Mouse (Mus musculus) adrenal gland, postnatal 25 days (tissue): ENCODE measurements around the gene Usp46. TPM values are rescaled to one million over a fixed set of nuclear protein-coding genes. Genes with fewer than 3 reads are reported as not detected.
A peak's percentile ranks its signal among the peaks of the same experiment; 100 is the strongest.
"Not testable (repeated sequence)": the region's sequence is repeated elsewhere in the genome, so short reads cannot be mapped to it uniquely, and the experiment has no call there.

Experiments used
- DNase-seq: peaks from one replicate; pipeline ENCODE4 v3.0.0; 2021; ENCODE audit warnings: mixed read lengths
- long read RNA-seq: library from polyadenylated mRNA; stranded (forward); transcript quantifications from one replicate; pipeline ENCODE4 v2.0.0, GENCODE M21; 2021
- total RNA-seq: library from RNA; stranded (reverse); gene quantifications from 2 replicates; pipeline ENCODE4 v1.2.3, GENCODE M21; 2021

Gene Usp46
- 27.0 and 38.1 TPM in 2 replicates for total RNA-seq
- long read RNA-seq, full-length matches to known transcripts, result 12 of 17 reads
- long read RNA-seq, partial matches to known transcripts, result 1 of 17 reads
- long read RNA-seq, other reads (novel, unspliced or antisense), result 4 of 17 reads

GRCm38 (mm10) chr5:74067831-74068713, at the start of gene Usp46:
Usp46 (minus strand) TSS chr5:74068431.
- DNase-seq, result peak; percentile 94

GRCm38 (mm10) chr5:74113961-74114689, 45.9 kb upstream of the Usp46 start:
- no peak for DNase-seq

GRCm38 (mm10) chr5:74105445-74105844, 37.2 kb upstream of the Usp46 start:
- no peak for DNase-seq

DNA sequence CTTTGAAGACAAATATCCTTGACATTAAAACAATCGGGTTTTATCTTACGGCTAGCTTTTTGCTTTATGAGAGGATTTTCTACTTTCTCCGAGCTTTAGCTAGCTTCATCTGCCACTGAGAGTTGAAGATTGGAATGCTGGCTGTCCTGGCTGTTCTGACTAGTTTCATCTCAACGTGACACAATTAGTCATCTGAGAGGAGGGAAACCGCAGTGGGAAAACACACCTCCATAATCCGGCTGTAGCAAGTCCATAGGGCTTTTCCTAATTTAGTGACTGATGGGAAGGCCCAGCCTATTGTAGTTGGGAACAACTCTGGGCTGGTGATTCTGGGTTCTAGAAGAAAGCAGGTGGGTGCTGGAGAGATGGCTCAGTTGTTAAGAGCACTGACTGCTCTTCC, 33.5 kb upstream of the Usp46 start:
- no peak for DNase-seq

DNA sequence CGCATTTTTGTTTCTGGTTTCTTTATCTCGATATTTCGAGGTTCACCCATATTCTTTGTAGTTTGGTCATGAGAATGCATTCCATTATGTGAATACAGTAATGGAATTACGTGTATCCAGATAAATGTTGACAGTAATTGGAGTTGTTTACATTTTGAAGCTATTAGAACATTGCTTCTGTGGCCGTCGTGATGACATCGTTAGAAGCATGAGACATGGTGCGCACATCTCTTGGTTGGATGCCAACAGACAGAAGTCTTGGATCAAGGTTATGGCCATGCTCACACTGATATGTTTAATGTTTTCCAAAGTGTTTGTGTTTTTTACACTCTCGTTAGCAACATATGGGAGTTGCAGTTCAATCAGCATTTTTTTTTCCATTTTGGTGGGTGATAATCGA, 30.8 kb upstream of the Usp46 start:
- DNase-seq, result no peak

DNA sequence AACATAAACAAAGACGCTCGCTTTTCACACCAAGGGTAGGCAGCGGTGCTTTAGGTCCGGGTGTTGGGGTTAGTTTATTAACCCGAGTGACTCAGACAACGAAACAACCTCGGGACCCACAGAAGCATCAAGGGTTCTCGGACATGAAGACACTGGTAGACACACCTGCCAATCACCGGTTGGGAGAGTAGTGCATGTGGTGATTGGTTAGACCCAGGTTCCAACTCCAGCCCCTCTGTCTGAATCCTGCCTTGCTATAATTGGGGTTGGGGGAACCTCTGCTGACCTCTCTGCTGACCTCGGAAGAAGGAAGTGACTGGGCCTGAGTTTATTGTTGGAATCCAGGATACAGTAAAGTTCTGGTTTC, 29.6 kb upstream of the Usp46 start:
- no peak for DNase-seq

DNA sequence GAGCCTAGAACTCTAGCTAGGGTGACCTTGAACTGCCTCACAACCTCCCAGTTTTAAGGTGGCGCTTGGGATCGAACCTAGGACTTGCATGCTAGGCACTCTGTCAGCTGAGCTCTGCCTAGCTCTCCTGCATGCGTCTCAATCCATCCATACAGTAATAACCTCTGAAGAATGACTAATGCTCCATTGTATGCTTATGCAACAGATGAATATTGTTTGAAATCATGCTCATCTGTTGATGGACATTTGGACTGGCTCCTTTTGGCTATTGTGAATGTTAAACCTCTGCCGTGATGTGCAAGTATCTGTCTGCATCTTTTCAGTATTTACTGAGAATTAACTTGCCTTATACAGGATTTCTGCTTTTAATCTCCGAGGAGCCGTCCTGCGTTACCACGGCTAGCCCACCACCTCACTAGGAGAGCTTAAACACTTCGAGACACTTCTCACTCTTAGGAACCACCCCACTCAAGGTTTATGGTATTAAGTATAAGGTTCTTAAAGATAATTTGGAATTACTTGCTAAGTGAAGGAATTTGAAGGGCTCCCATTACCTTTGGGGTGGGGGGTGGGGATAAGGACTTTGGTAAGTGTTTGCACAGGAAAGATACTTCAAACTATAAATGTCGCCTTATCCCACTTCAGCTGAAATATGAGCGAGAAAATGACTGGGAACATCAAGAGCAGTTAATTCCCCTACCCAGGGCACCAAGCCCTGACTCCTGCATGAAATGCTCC, 29.1 kb upstream of the Usp46 start:
- no peak for DNase-seq

- no peak for DNase-seq
Measured at GRCm38 (mm10) chr5:74096060-74096459, 27.8 kb upstream of the Usp46 start.

GRCm38 (mm10) chr5:74095611-74096010, 27.4 kb upstream of the Usp46 start:
- DNase-seq, result no peak

DNA sequence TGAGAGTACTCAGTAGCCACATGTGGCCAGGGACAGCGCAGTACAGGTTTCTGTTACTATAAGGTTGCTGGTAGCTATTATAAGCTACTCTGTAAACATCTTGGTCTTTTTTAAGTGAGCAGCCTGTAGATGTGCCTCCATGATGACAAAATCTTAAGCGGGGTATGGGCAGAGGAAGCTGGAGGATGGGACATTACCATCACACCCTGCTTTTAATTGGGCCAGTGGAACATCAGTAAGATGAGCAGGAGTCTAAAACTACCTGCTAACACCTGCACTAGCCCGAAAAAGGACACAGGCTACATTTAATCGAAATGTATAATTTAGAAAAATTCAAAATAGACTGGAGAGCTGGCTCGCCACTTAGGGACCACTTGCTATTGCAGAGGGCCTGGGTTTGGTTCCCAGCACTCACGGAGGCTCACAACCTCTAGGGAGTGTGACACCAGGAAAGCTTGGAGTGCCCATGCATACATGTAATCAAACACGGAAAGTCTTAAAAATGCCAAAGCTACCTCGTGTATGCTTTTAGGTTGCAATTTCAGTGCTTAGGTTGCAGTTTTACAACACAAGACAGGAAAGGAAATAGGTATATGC, 26.7 kb upstream of the Usp46 start:
- DNase-seq, result no peak

DNA sequence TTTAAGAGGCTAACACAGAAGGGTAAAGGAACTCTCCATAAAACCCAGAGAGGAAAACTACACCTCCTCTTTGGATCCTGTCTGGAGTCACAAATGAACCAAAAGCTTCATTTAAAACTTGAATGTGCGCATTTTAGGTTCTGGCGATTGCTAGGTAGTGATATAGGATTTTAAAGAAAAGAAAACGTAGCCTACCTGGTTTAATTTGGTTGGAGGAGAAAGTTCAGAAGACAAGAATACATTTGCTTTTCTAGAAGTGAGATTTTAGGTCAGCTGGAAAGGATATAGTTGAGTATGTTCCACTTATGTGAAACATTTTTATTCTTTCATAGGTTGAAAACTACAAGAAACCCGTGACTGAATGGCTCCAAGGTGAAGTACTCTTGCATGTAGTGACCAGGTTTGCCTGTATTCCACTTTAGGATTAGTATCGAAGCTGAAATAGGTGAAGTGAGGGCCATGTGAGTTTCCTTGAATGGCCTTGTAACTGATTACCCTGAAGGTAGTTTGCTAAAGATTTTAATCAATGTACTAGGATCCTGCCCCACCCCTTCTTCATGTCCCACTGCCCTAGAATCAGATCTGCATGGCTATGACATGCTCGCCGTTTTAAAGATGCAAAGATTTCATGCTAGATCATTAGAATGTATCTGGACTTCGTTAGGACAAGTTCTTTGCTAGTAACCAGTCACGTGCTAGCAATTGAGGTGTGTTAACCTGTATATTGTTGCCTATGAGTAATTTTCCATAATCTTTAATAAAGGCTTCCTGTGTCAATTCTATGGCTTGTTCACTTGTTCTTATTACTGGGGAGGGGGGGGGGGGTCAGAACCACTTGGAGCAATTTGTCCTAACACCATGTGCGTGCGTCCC, 25.6 kb upstream of the Usp46 start:
- no peak for DNase-seq

GRCm38 (mm10) chr5:74092833-74093555, 24.8 kb upstream of the Usp46 start:
- peak; percentile 90 for DNase-seq

- no peak for DNase-seq
Measured at GRCm38 (mm10) chr5:74092481-74092832, 24.2 kb upstream of the Usp46 start.

DNA sequence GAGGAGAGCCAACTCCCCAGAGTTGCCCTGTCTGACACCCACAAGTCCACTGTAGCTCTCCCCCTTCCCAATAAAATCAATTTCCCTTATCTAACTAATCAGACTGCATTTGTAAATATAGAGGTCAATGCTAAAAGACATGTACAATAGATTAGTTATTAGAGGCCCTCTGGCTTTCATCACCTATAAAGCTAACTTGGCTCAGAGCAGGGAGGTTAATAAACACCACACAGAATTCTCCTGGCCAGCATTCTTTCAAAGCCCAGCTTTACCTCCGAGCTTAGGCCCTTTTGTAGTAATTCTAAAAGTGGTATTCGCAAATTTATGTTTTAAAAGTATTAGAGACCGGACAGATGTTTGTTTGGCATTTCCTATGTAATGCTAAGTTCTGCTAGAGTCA, 21.4 kb upstream of the Usp46 start:
- DNase-seq, result no peak

DNA sequence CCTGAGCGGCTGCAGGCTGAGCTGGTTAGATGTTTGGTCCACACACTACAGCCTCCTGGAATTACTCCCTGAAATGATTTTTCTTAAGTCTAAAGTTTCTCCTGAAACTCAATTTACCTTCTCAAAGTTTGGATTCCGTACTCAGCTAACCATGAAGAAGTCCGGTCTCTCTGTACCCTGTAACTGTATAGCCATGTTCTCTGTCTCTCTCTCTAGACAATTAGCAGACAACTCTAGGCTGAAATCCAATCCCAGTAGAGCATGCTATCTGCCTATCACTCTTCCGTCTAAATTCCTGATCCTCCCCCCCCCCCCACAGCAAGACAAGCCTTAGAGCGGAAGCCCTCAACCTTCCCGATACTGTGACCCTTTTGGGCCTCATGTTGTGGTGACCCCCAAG, 13.5 kb upstream of the Usp46 start:
- DNase-seq, result no peak

GRCm38 (mm10) chr5:74078861-74079615, 10.8 kb upstream of the Usp46 start:
- no peak for DNase-seq

GRCm38 (mm10) chr5:74078400-74078799, 10.2 kb upstream of the Usp46 start:
- no peak for DNase-seq

- DNase-seq, result no peak
Measured at GRCm38 (mm10) chr5:74077959-74078358, 9.7 kb upstream of the Usp46 start.

DNA sequence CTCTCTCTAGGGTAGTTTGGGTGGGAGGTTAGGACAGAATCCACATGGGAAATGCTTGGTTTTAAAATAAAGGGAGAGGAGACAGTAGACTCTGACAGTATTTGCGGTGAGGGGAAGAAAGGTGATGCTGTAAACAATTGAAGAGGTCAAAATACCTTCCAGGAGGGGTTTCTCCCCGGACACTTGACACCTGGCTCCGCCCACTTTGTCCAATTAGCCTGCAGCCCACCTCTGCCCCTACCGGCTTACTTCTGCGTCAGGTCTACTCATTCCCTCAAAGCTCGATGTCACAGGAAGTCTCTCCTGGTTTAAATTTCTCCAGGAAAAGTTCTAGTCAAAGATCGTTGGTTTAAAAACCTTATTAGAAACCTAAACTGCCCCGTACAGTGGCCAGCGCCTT, 8.5 kb upstream of the Usp46 start:
- no peak for DNase-seq

DNA sequence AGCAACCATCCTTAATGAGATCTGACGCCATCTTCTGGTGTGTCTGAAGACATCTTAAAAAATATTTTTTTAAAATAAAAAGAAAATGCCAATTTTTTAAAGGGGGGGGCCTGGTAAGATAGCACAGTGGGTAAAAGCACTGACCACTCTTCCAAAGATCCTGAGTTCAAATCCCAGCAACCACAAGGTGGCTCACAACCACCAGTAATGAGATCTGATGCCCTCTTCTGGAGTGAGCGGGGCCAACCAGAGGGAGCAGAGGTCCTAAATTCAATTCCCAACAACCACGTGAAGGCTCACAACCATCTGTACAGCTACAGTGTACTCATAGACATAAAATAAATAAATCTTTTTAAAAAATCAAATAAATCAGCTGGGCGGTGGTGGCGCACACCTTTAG, 2.3 kb upstream of the Usp46 start:
- not testable (repeated sequence) for DNase-seq
